Mouse (Mus musculus) retina, postnatal 1 day (tissue): ENCODE data around the gene Hpse.

Source experiments
- DNase-seq: peaks from one replicate; pipeline ENCODE4 v3.0.0-alpha.2; 2012

The Hpse gene

GRCm38 (mm10) chr5:100685631-100686030 lies 33.9 kb downstream of the Hpse start:
- no peak for DNase-seq

DNA sequence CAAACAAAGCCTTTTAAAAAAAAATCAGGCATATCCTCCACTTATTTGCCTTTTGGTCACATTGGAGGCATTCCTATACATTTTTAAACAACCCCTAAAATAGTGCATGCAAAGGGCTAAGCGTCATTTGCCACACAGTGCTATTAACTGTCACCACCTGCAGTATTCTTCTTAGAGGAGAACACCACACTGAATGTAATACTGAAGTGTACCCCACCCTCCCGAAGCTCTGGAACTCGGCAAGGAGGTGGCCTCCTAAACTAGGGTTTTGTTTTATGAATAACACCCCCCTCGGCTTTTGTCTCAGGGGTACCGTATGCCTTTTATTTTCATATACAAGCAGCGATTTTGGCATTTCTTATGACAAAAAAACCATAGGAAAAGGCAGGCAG lies 39.0 kb downstream of the Hpse start:
- DNase-seq: no peak

- DNase-seq: no peak
Observed at GRCm38 (mm10) chr5:100679911-100680541, 39.5 kb downstream of the Hpse start.

DNA sequence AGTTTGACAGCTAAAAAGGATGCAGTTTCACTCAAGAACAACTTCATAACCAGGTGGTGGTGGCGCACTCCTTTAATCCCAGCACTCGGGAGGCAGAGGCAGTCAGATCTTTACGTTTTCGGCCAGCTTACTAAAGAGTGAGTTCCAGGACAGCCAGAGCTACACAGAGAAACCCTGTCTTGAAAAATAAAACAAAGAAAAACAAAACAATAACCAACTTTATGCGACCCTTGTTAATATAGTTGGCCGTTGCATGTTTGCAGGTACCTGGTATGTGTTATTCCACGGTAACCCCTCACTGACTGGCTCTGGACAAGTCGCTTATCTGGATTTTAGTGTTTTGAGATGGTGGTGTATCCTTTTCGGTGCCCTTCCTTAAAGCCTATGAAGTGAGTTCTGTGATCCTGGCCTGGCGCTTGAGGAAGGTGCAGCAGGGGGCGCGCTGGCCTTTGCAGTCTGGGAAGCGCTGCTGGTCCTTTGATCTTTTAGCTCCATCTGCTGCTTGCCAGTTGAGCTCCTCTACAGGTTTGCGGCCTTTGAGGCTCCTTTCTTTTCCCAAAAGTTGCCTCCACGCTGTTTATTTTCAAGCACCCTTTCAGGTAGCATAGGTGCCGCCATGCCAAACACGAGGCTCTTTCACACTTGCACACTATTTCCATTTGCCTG lies 44.7 kb downstream of the Hpse start, which contains the start of gene Coq2:
Gene Coq2 (minus strand): TSS at position 430 of the 666 bp plus-strand sequence.
- DNase-seq: peak; percentile 91

DNA sequence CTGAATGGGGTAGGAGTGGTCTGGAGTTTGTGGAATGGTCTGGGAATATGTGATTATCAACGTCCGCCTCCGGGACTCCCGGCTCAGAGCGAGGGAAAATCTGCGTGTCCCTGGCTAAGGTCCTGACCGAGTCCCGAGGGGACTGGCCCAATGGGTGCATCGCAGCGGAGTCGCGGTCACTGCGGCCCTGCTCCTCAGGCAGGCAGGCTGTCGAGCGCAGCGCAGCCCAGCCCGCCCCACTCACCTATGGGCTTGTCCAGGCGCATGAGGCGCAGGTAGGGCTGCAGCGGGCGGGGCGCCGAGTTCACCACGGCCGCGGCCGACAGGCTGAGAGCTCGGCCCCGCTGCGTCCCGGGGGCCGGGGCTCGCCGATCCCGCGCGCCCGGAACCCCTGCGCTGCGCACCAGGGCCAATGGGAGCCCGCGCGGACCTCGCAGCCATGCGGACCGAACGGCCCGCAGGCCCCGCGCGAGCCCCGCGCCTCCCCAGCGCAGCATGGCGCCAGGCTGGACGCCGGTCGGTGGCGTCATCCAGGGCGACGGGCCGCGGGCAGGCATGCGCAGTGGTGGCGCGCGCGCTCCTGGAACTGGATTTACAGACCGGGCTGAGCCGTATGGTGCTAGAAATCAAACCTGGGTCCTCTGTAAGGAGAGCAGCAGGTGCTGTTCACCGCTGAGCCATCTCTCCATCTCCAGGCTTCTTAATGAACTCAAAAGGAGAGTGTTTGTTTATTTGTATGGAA lies 45.6 kb downstream of the Hpse start:
- peak; percentile 91 for DNase-seq

DNA sequence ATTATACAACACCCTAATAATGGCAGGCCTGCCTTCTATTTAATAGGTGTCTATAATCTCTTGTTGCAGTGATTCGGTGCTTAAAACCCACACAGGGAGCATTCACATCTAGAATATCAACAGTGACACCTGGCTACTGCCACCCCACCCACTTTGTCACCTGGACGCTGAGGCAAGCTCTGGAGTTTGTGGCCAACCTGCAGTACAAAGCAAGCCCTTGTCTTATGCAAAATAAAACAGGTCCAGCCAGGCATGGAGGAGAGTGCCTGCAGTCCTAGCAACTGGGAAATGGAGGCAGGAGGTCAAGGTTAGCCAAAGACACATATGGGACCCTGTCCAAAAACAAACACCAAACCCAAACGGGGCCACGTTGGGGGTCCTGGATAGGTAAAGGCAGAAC lies 47.1 kb downstream of the Hpse start:
- DNase-seq: no peak

- no peak for DNase-seq
Observed at GRCm38 (mm10) chr5:100671897-100672296, 47.6 kb downstream of the Hpse start.

DNA sequence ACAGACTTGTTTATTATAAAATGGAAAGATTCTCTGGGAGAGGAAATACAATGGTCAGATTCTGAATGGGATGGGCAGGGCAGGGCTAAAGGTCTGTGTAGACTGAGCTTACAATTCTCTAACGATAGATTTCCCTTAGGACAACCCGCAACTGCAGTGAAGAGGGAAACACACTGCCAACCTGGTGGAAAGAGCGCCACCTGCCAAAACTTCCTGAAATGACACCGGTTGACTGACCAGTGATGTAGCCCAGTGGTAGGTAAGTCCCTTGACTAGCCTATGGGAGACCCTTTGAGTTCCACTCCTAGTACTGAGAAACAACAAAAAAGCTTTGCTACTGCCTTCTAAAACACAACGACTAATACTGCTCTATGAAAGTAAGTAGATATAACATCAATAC lies 48.1 kb downstream of the Hpse start:
- peak; percentile 67 for DNase-seq

- no peak for DNase-seq
Observed at GRCm38 (mm10) chr5:100666965-100667364, 52.6 kb downstream of the Hpse start.

DNA sequence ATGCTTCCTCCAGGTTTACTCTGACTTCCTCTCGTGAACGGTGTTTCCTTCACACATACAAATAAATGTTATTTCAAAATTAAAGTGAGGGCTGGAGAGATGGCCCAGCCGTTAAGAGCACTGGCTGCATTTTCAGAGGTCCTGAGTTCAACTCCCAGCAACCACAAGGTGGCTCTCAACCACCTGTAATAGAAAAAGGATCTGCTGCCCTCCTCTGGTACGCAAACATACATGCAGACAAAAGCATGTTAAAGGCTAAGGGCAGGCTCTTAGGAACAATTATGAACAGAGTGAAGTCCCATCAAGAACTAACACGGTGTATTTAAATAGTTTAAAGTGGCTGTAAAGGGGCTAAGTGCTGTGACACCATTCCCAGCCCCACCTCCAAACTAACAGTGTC lies 55.7 kb downstream of the Hpse start:
- peak; percentile 16 for DNase-seq

- DNase-seq: no peak
Observed at GRCm38 (mm10) chr5:100663011-100663410, 56.5 kb downstream of the Hpse start.

- DNase-seq: no peak
Observed at GRCm38 (mm10) chr5:100658460-100658859, 61.1 kb downstream of the Hpse start.

- DNase-seq: no peak
Observed at GRCm38 (mm10) chr5:100656352-100656751, 63.2 kb downstream of the Hpse start.

DNA sequence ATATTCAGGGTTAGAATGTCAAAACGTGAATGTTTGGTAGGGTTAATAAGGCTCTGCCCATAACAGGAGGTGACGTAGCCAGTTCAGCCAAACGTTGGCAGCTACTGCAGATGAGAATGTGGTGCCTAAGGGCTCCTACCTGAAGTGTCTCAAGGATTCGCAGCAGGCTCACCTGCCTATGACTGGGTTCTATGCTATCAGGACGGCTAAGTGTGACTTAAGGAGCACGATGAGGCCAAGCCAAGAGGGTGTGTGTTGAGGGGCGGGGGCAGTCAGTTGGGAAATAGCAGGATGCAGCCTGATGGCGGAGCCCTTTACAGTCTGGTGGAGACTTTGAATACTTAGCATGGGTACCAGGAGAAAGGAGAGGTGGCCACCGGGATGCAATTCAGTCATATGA lies 67.2 kb downstream of the Hpse start:
- DNase-seq: no peak

DNA sequence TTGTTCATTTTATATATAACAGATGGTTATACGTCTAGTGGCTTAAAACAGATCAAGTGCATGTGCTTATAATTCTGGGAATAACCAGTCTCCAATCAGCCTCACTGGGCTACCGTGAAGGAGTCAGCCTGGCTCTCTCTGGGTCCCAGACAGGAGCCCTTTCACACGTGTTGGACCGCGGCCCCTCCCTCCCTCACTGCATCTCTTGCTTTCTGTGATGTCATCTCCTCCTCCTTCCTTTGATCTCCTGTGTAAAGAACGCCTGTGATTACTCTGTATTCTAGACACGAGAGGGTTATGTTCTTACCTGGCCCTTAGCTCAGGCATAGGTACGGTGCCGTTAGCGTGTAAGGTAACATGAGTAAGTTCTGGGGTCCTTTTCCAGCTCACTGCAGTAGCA lies 68.0 kb downstream of the Hpse start:
- no peak for DNase-seq

DNA sequence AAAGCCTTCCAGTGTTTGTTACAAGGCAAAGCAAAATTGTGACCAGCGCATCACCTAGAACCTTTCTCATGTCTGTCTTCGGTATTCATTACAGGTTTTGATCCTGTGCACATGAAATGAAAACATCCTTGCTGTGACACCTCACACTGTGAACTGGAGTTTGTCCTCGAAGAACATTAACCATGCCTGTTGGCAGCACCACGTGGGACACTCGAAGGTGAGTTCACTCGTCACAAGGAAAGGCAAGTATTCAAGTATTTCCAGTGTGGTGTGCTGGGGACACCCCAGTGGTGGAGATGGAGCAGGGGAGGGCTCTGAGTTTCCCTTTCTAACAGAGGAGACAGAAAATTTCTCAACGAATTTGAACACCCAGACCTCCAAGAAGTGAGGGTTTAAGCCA lies 68.5 kb downstream of the Hpse start:
- DNase-seq: no peak

DNA sequence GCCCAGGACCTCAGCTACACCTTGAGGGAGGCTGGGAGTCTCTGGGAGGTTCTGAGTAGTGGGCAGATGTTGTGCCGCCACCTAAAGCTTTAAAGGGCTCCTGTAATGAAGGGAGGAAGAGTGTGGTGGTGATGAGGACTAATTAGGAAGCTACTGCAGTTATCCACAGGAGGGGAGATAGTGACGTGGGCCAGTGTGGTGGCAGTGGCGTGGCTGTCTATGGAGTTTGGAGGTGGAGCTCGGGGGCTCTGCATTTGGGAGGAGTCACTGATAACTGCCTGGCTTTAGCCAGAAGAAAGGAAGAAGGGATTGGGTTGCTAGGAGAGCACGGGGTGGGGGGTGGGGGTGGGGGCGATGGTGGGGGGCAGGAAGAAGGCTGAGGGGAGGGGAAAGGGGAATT lies 71.0 kb downstream of the Hpse start:
- no peak for DNase-seq

GRCm38 (mm10) chr5:100648046-100648445 lies 71.5 kb downstream of the Hpse start:
- no peak for DNase-seq

DNA sequence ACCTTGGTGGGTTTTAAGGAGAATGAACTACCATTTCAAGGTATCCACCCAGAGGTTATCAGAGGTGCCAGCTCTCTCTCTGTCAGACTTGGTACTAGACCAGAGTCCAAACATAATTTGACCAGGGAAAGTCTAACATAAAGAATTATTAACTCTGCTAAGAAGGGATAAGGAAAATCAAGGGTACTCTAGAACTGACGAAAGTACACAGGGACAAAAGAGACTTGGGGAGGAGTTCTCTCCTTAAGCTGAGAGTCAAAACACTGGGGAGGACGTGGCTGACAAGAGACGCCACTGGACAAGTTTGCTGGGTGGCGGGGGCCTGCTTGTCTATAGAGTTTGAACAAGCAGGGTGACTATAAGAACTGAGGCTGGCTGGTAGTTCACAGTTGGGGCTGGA lies 73.0 kb downstream of the Hpse start:
- no peak for DNase-seq

DNA sequence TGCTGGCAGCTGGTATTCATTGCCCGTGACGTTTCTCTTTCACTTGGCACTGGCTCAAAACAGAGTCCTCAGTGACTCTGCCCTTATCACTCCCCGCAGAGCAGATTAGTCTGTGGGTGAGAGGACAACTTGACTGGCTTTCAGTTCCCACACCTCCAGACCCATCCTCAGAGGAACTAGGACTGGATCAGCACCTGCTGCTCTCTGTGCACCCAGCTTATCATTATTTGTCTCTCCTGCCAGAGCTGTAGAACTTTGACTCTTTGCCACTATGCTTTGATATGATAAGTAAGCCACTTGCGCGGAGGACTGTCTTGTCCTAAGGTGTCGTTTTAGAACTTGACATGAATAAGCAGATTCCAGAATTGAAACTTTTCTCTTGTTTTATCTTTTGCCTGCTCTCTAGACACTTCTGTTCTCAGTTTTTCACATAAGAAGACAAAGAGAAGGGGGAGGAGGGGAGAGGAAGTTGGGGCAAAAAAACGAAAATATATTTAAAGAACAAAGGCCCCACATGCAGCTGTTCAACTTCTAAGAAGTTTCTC lies 75.5 kb downstream of the Hpse start:
- DNase-seq: no peak

GRCm38 (mm10) chr5:100643253-100643990 lies 76.1 kb downstream of the Hpse start:
- DNase-seq: no peak

GRCm38 (mm10) chr5:100642316-100642715 lies 77.2 kb downstream of the Hpse start:
- no peak for DNase-seq

DNA sequence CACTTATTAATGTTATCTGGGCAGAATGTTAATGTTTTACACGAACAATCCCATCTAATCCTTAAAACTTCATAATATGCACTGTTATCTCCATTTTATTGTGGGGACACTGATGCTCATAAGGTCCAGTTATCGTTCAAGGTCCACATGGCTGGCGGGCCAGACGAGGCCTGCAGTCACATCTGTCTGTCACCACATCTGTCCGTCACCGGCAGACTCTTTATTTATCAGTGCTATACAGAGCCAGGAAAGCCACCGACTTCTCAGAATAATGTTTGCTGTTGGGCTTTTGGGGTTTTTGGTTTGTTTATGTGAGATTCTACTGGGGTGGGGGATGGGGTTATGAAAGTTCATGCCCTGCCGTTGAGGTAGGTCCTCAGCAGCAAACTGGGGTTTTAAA lies 81.0 kb downstream of the Hpse start:
- no peak for DNase-seq
